Mouse (Mus musculus) monocyte, adult 5-6 weeks (primary cell): ENCODE data around the gene Ccdc130. TPM values are rescaled to one million over a fixed set of nuclear protein-coding genes. Genes with fewer than 3 reads are reported as not detected.

Experiments
- ATAC-seq: fragments of 153-309, 156-312 bp; replicated peaks from 2 replicates; pipeline ENCODE4 v1.8.0; 2017; ENCODE audit warnings: mild to moderate bottlenecking; ENCODE audit not compliant: low TSS enrichment, insufficient number of reproducible peaks, severe bottlenecking, poor library complexity, low FRiP score
- total RNA-seq: library from RNA; stranded (forward); fragments of 200-1000, 200-491, 200-594 nt; gene quantifications from 3 replicates; pipeline ENCODE4 v1.2.3, GENCODE M21; 2017

Ccdc130 gene
- total RNA-seq, 1 experiment from 2014 or later, result 6.4 TPM

DNA sequence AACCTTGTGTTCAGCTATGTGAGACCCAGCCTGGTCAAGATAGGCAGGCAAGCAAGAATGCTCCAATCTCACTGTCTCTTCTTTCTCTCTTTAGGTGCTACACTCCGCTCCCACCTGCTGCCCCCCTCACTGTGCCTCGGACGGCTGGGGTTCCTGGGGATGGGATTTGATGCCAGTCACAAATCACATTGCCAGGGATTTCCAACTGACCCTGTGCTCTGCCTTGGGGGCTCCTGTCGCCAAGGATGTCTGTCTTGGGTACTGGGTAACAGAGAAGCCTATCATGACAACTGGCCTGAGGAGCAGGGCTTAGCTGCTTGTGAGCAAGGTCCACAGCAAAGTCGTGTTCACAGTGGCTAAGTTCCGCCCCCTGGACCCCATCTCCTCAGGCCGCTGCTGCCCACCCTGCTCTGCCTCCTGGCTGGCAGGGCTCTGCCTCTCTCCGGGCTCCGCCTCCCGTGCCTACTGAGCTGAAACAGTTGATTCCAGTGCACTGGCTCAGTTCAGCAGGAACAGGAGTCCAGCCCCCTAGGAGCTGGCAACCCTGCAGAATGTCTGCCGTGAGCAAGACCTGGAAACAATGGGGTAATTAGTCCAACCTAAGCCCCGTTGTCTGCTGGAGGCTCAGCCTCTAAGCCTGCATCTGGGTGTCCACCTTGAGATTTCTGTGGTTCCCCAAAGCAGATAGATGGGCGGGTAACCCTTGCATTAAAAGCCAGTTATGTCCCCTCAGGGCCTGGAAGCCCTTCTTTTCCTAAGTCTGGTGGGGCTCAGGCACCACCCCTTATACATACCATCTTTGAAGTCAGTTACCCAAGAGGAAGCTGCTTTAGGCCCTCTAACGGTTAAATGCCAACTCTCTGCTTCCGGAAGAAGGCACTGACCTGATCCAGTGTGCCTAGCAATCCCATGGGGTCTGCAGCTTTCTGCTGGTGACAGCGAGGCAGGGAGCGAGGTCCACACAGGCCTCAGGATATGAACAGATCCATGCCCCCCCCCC lies 61.5 kb downstream of the Ccdc130 start:
- no peak for ATAC-seq

DNA sequence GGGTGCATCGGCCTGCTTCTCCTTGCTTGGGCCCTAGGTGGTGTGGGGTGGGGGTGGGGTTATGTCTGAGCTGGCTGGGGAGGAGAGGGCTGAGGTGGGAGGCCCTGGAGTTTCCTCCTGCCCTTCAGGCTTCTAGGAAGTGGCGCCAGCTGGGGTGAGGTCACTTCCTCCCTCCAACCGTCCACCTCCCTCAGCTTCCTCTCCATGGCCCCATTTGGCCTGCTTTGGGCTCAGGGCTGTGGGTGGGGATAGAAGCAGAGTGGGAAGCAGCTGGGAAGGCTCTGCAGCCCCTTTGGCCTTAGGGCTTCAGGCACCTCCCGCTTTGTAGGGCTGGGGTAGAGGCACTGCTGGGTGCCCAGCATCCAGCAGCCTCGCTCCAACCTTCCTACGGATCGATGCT lies 62.4 kb downstream of the Ccdc130 start:
- ATAC-seq, result peak; percentile 29

Other genes starting within 250 kb of the Ccdc130 start
- 0.19 to 0.95 TPM in 2 of 3 replicates, not detected in the other for gene Palm3, start 248.9 kb downstream of the Ccdc130 start, total RNA-seq
- 7.4 to 27.0 TPM (median 8.4 TPM) in 3 replicates for gene Il27ra, start 227.8 kb downstream of the Ccdc130 start, total RNA-seq
- gene Rln3, start 225.4 kb downstream of the Ccdc130 start, total RNA-seq, result not detected in 3 replicates
- gene Gm10643, start 205.2 kb downstream of the Ccdc130 start, total RNA-seq, result 2.4 to 3.7 TPM (median 2.6 TPM) in 3 replicates
- 8.4 to 15.4 TPM (median 10.1 TPM) in 3 replicates for gene Rfx1, start 203.5 kb downstream of the Ccdc130 start, total RNA-seq
- 19.0 to 27.3 TPM (median 24.0 TPM) in 3 replicates for gene Dcaf15, start 165.6 kb downstream of the Ccdc130 start, total RNA-seq
- gene Podnl1, start 144.4 kb downstream of the Ccdc130 start, total RNA-seq, result 0.11 to 0.87 TPM (median 0.57 TPM) in 3 replicates
- gene Cc2d1a, start 122.4 kb downstream of the Ccdc130 start, total RNA-seq, result 8.7 to 18.5 TPM (median 16.1 TPM) in 3 replicates
- 1.8 to 2.1 TPM in 2 of 3 replicates, not detected in the other for gene 4930432K21Rik, start 122.4 kb downstream of the Ccdc130 start, total RNA-seq
- gene Nanos3, start 85.2 kb downstream of the Ccdc130 start, total RNA-seq, result not detected in 3 replicates
- 11.8 to 12.1 TPM (median 11.9 TPM) in 3 replicates for gene Zswim4, start 33.3 kb downstream of the Ccdc130 start, total RNA-seq
- gene D8Ertd738e, start 20.7 kb downstream of the Ccdc130 start, total RNA-seq, result 106 to 180 TPM (median 151 TPM) in 3 replicates
- gene Mri1, start 13.1 kb downstream of the Ccdc130 start, total RNA-seq, result 7.0 to 21.9 TPM (median 15.6 TPM) in 3 replicates
- gene Cacna1a, start 118.1 kb upstream of the Ccdc130 start, total RNA-seq, result 0.10 to 0.96 TPM in 2 of 3 replicates, not detected in the other